Mouse (Mus musculus) lung, postnatal 25 days (tissue): Measurements from ENCODE around the gene Polr1a.

Experiments used
- DNase-seq: peaks from one replicate; pipeline ENCODE4 v3.0.0; 2022; ENCODE audit warnings: low spot score

Polr1a gene

GRCm38 (mm10) chr6:71997215-71997614 lies 88.4 kb downstream of the Polr1a start:
- DNase-seq: no peak

- DNase-seq: no peak
Measured at GRCm38 (mm10) chr6:71999917-72000512, 91.2 kb downstream of the Polr1a start.

DNA sequence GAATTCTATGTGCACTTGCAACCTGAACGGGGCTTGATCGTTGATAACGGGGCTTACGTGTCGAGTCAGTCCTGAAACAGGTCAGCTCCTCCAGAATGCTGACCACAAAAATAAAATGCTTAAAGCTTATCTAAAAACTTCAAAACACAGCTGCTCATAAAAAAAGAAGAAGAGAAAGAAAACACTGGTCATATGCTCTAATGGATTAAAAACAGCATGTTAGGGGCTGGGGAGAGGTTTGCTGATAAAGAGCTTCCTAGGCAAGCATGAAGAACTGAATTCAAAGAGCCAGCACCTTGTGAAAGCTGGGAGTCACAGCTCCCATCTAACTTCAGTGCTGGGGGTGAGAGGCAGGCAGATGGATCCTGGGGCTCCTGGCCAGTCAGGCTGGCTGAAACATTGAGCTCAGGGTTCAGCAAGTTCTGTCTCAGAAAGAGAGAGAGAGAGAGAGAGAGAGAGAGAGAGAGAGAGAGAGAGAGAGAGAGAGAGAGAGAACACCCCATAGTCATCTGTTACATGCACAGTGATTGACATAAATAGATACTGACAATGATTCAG lies 92.4 kb downstream of the Polr1a start:
- DNase-seq: no peak

DNA sequence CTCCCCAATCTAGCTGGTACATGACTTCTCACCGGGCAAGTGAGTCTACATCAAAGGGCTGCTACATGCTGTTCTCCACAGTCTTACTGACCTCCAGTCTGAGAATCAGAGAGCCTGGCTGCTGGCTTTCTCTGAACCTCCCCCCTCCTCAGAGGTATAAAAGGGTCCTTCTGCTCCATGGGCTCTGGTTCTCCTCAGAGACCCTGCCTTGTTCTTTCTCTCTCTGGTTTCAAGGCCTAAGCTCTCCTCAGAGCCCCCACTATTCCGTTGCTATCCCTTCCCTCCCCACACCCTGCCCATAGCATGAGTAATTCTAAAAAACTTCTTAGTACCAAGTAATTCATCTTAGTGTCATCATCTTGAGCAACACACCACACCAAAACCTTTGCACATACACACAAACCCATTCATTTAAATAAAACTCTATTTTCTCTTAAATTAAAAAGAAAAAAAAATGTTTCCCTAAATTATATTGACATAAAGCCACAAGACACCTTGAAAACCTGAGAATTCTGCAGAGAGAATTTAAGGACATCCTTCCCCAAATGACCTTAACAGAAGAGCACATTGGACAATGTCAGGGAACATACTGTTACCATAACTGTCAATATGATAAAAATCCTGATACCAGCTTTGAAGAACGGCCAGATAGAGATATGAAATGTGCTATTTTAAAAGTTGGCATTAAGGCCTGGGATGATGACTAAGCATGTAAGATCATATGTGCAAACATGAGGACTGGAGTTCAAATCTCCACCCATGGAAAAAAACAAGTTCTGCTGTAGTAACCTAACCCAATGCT lies 98.8 kb downstream of the Polr1a start:
- no peak for DNase-seq

DNA sequence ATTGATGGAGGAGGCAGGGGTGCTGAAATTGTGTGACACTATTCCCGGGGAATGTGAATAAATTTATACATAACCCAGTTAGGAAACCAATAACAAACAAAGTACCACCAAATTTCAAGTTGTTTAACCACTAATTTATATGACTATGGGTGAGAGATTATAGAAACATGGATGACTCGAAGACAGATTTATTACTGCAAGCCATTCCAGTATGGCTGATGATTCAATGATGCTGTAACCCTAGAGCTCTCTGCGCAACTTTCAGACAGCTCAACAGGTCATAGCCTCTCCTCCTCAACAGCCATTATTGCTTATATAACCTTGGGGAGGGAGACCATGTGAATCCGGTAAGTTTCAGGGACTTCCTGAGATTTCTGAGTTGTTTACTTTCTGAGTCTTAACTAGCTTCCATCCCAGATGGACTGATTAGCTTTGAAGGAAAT lies 99.4 kb downstream of the Polr1a start:
- DNase-seq: no peak

DNA sequence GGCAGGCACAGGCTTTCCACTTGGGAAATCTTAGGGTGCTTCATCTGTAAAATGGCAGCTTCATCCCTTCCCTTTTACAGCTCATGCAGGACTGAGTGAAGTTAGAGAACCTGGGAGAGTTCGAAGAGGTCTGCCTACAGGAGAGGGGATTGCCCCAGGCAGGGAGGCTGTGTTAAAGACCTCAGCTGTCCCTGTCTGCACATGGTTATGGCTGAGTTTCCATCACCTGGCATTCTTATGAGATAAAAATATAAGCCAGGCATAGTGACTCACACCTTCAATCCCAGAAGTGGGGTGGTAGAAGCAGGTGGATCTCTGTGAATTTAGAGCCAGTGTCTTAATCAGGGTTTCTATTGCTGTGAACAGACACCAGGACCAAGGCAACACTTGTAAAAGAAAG lies 100.6 kb downstream of the Polr1a start:
- DNase-seq: no peak

DNA sequence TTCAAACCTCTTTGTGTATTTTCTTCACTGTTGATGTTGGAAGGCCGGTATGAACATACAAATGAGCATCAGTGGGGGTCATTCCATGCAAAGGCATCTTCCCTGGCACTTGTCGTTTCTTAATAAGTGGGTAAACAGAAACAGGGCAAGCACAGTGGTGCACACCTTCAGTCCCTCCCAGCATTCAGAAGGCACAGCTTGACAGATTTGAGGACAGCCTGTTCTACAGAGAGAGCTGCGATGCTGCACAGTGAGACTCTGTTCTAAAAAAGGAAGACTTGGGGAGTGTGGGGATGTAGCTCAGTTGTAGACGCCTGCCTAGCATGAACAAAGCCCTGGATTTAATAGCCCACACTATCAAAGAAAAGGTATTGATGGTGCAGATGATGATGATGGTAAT lies 105.2 kb downstream of the Polr1a start:
- no peak for DNase-seq

- DNase-seq: no peak
Measured at GRCm38 (mm10) chr6:72018052-72018451, 109.2 kb downstream of the Polr1a start.

- no peak for DNase-seq
Measured at GRCm38 (mm10) chr6:72025497-72025896, 116.6 kb downstream of the Polr1a start.

DNA sequence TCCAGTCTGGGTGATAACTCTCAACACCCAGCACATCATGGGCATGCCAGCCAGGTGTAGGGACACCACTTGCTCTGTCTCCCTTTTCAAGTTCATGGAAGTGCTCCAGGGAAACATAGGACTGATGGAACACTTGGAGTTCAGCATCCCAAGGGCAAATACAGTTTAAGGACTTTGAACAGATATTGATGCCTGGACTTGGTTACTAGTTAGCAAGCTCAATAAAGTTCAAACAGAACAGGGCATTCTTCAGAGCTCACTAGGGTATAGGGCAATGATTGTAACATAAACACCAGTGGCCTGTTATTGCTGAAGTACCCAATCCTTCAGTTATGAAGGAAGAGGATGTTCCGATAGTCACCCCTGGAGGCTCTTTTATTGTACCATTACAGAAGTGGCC lies 119.2 kb downstream of the Polr1a start:
- no peak for DNase-seq

DNA sequence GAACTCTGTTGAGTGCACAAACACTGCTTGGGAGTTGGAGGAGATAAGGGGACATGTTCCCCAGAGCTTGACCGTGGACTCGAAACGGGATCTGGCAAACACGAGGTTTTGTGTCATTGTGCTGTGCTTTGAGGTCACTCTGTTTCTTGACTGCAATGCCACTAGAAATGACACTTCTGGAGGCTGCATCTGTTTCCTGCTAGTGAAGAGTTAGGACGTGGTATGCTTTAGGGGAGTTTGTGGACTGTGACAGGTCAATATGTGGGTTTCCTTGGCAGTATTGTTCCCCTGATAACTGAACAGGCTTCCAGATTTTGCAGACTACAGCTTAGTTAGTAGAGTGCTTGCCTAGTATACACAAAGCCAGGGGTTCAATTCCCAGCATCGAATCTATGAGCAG lies 120.8 kb downstream of the Polr1a start:
- DNase-seq: no peak
